Mouse (Mus musculus): ENCODE data around the gene Prkcq. TPM values are rescaled to one million over a fixed set of nuclear protein-coding genes. Genes with fewer than 3 reads are reported as not detected.
A peak's percentile ranks its signal among the peaks of the same experiment; 100 is the strongest.

Gene Prkcq
- polyA plus RNA-seq, 1 experiment from 2014 or later = 1.2 TPM

- no peak for ATAC-seq (ENCODE audit: extremely low read depth, insufficient number of reproducible peaks, low FRiP score, low TSS enrichment)
- Histone ChIP-seq H3K27me3 (replicated peaks) (no peaks in the 10 kb centered on the region), H3K4me3 (no peak overlapping the region), H3K4me1 (no peaks in the 10 kb centered on the region), H3K9ac (no peak overlapping the region), H3K9me3 (no peaks in the 10 kb centered on the region), H3K27ac (replicated peaks) (no peak overlapping the region), H3K4me2 (no peak overlapping the region), H3K36me3 (no peaks in the 10 kb centered on the region)
- 59% methylated on average over 1 of the region's 1 CpGs for WGBS
Observed at GRCm38 (mm10) chr2:11258181-11258580, 86.3 kb downstream of the Prkcq start.

- Histone ChIP-seq H3K9me3 (no peaks in the 10 kb centered on the region), H3K27me3 (replicated peaks) (no peaks in the 10 kb centered on the region), H3K4me2 (no peak overlapping the region), H3K36me3 (no peaks in the 10 kb centered on the region), H3K4me1 (no peaks in the 10 kb centered on the region), H3K4me3 (no peak overlapping the region), H3K27ac (replicated peaks) (no peak overlapping the region), H3K9ac (no peak overlapping the region)
- 86% methylated on average over 5 of the region's 5 CpGs for WGBS
- ATAC-seq (ENCODE audit: extremely low read depth, insufficient number of reproducible peaks, low FRiP score, low TSS enrichment) = no peak
Observed at GRCm38 (mm10) chr2:11259361-11259760, 87.5 kb downstream of the Prkcq start.

- Histone ChIP-seq H3K9me3 (no peaks in the 10 kb centered on the region), H3K36me3 (no peaks in the 10 kb centered on the region), H3K4me2 (no peak overlapping the region), H3K27me3 (replicated peaks) (no peaks in the 10 kb centered on the region), H3K4me3 (no peak overlapping the region), H3K4me1 (no peaks in the 10 kb centered on the region), H3K9ac (no peak overlapping the region), H3K27ac (replicated peaks) (no peak overlapping the region)
- ATAC-seq (ENCODE audit: extremely low read depth, insufficient number of reproducible peaks, low FRiP score, low TSS enrichment) = no peak
- WGBS = 85% methylated on average over 5 of the region's 5 CpGs
Observed at GRCm38 (mm10) chr2:11264836-11265235, 92.9 kb downstream of the Prkcq start.

- Histone ChIP-seq H3K27me3 (replicated peaks) (no peaks in the 10 kb centered on the region), H3K4me2 (no peak overlapping the region), H3K27ac (replicated peaks) (no peak overlapping the region), H3K9ac (no peak overlapping the region), H3K4me3 (no peak overlapping the region), H3K4me1 (no peaks in the 10 kb centered on the region), H3K36me3 (no peaks in the 10 kb centered on the region), H3K9me3 (no peaks in the 10 kb centered on the region)
- WGBS = 81% methylated on average over 9 of the region's 9 CpGs
- ATAC-seq (ENCODE audit: extremely low read depth, insufficient number of reproducible peaks, low FRiP score, low TSS enrichment) = no peak
Observed at GRCm38 (mm10) chr2:11265455-11265854, 93.5 kb downstream of the Prkcq start.

- Histone ChIP-seq H3K4me1 (no peaks in the 10 kb centered on the region), H3K4me3 (no peak overlapping the region), H3K4me2 (no peak overlapping the region), H3K27me3 (replicated peaks) (no peaks in the 10 kb centered on the region), H3K9me3 (no peaks in the 10 kb centered on the region), H3K27ac (replicated peaks) (no peak overlapping the region), H3K9ac (no peak overlapping the region), H3K36me3 (no peaks in the 10 kb centered on the region)
- 58% methylated on average over 5 of the region's 5 CpGs for WGBS
- no peak for ATAC-seq (ENCODE audit: extremely low read depth, insufficient number of reproducible peaks, low FRiP score, low TSS enrichment)
Observed at GRCm38 (mm10) chr2:11266294-11266693, 94.4 kb downstream of the Prkcq start.

GRCm38 (mm10) chr2:11278965-11279364, 107.1 kb downstream of the Prkcq start:
- Histone ChIP-seq H3K27me3 (replicated peaks) (no peaks in the 10 kb centered on the region; the same call in 1 of the 2 replicates), H3K9me3 (no peaks in the 10 kb centered on the region), H3K27ac (replicated peaks) (no peak overlapping the region), H3K4me2 (no peak overlapping the region), H3K4me3 (no peak overlapping the region), H3K36me3 (no peaks in the 10 kb centered on the region), H3K9ac (no peak overlapping the region), H3K4me1 (no peaks in the 10 kb centered on the region)
- 66% methylated on average over 7 of the region's 7 CpGs for WGBS
- no peak for ATAC-seq (ENCODE audit: extremely low read depth, insufficient number of reproducible peaks, low FRiP score, low TSS enrichment)

GRCm38 (mm10) chr2:11280247-11280646, 108.3 kb downstream of the Prkcq start:
- H3K36me3 ChIP-seq = no peaks in the 10 kb centered on the region
- WGBS = 76% methylated on average over 2 of the region's 2 CpGs
- no peak for ATAC-seq (ENCODE audit: extremely low read depth, insufficient number of reproducible peaks, low FRiP score, low TSS enrichment)

GRCm38 (mm10) chr2:11287834-11288530, 116.1 kb downstream of the Prkcq start:
- Histone ChIP-seq H3K27me3 (replicated peaks) (no peaks in the 10 kb centered on the region; the same call in 1 of the 2 replicates), H3K4me3 (no peak overlapping the region), H3K9ac (no peak overlapping the region), H3K9me3 (no peaks in the 10 kb centered on the region), H3K27ac (replicated peaks) (no peak overlapping the region), H3K4me1 (no peaks in the 10 kb centered on the region), H3K4me2 (peak overlapping the region; percentile 26), H3K36me3 (no peaks in the 10 kb centered on the region)
- ATAC-seq (ENCODE audit: extremely low read depth, insufficient number of reproducible peaks, low FRiP score, low TSS enrichment) = no peak
- 76% methylated on average over 18 of the region's 18 CpGs for WGBS

More at GRCm38 (mm10) chr2:11280247-11280646, 108.3 kb downstream of the Prkcq start:
- no peak overlapping the region for H3K27ac ChIP-seq (replicated peaks)
- H3K9me3 ChIP-seq = no peaks in the 10 kb centered on the region
- no peaks in the 10 kb centered on the region for H3K4me1 ChIP-seq
- no peaks in the 10 kb centered on the region; the same call in 1 of the 2 replicates for H3K27me3 ChIP-seq (replicated peaks)
- no peak overlapping the region for H3K4me2 ChIP-seq
- no peak overlapping the region for H3K9ac ChIP-seq
- H3K4me3 ChIP-seq = no peak overlapping the region

GRCm38 (mm10) chr2:11288531-11288846, 116.6 kb downstream of the Prkcq start:
- Histone ChIP-seq H3K9me3 (no peaks in the 10 kb centered on the region), H3K9ac (no peak overlapping the region), H3K4me2 (peak overlapping the region; percentile 26), H3K4me3 (no peak overlapping the region), H3K36me3 (no peaks in the 10 kb centered on the region), H3K27ac (replicated peaks) (no peak overlapping the region), H3K27me3 (replicated peaks) (no peaks in the 10 kb centered on the region), H3K4me1 (no peaks in the 10 kb centered on the region)
- no peak for ATAC-seq (ENCODE audit: extremely low read depth, insufficient number of reproducible peaks, low FRiP score, low TSS enrichment)
- 7% methylated on average over 7 of the region's 7 CpGs for WGBS

GRCm38 (mm10) chr2:11290931-11291330, 119.0 kb downstream of the Prkcq start:
- H3K4me3 ChIP-seq = no peak overlapping the region
- H3K4me1 ChIP-seq = peaks cover 4% of the 10 kb centered on the region; the same call in 1 of the 2 replicates
- WGBS = 72% methylated on average over 6 of the region's 6 CpGs
- H3K27ac ChIP-seq (replicated peaks) = no peak overlapping the region
- no peak overlapping the region for H3K4me2 ChIP-seq
- no peaks in the 10 kb centered on the region for H3K27me3 ChIP-seq (replicated peaks)
- no peak for ATAC-seq (ENCODE audit: extremely low read depth, insufficient number of reproducible peaks, low FRiP score, low TSS enrichment)
- no peaks in the 10 kb centered on the region for H3K36me3 ChIP-seq
- H3K9ac ChIP-seq = no peak overlapping the region
- no peaks in the 10 kb centered on the region for H3K9me3 ChIP-seq

- peaks cover 4% of the 10 kb centered on the region; the same call in 1 of the 2 replicates for H3K4me1 ChIP-seq
- ATAC-seq (ENCODE audit: extremely low read depth, insufficient number of reproducible peaks, low FRiP score, low TSS enrichment) = no peak
- no peak overlapping the region for H3K27ac ChIP-seq (replicated peaks)
- H3K36me3 ChIP-seq = no peaks in the 10 kb centered on the region
- H3K9ac ChIP-seq = no peak overlapping the region
- 71% methylated on average over 9 of the region's 9 CpGs for WGBS
- no peak overlapping the region for H3K4me2 ChIP-seq
- no peak overlapping the region for H3K4me3 ChIP-seq
- no peaks in the 10 kb centered on the region for H3K27me3 ChIP-seq (replicated peaks)
- no peaks in the 10 kb centered on the region for H3K9me3 ChIP-seq
Observed at GRCm38 (mm10) chr2:11291570-11292405, 119.9 kb downstream of the Prkcq start.

Data from heart, embryonic 13.5 days (tissue).